Mouse (Mus musculus): ENCODE measurements around the gene 0610040J01Rik.

DNA sequence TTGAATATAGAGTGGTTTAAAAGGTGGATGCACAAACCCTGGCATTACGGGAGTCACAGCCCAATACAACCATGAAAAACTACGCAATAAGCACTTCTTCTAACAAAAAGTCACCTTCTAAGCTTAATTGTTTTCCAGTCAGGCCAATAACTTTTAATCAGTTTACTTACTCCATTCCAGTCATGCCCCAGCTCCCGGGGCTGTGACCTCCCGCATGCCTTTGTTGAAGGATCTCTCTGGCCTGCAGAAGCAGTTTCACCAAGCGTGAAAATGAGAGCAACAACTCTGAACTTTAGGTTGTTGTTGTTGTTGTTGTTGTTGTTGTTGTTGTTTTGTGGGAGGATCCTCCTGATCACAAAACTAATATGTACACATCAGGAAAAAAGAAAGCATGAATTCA lies 21.8 kb downstream of the 0610040J01Rik start:
- TF ChIP-seq POLR2A (IDR thresholded peaks at IDR 0.05; ENCODE audit: extremely low read depth, insufficient read depth, low read length) (no peak), CTCF (IDR thresholded peaks at IDR 0.05; ENCODE audit: extremely low read depth, insufficient read depth, low read length) (no peak)

All from cortical plate, adult 2 months (tissue).